ENCODE assay signal across 13 mouse cellular contexts in the genomic region with DNA sequence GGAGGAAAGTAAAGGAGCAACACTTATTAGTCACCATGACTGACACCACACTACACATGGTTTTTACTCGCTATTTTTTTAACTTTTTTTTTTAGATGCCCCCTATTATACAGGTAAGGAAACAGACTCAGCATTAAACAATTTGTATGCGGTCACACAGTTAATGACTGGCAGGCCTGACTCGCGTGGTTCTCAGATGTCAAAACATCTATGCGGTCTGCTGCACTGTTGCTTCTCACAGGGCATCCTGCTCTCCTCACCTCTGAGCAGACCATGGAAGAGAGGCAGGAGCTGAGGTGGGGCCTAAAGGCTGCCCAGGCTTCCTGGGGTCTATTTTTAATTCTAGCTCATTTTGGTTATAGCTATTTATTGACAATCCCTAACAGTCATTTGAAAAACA.
A peak's percentile ranks its signal among the peaks of the same experiment; 100 is the strongest.
DNase-seq lines count a peak whose midpoint lies in the region; ATAC-seq lines count a peak whose summit lies in the region.
"Had no signal": no experiment of that assay in that cellular context is flagged by ENCODE, and none has a peak within 500 bp of the region (broad histone marks: within the 10 kb centered on the region; RNA-seq: fewer than 3 reads in every experiment).

No protein-coding gene starts in this region.

- H3K27ac ChIP-seq in forebrain, embryonic 13.5 days = no peak overlapping the region
- H3K27ac ChIP-seq in forebrain, embryonic 16.5 days (ENCODE audit: low read length) = no peak overlapping the region
- no peak overlapping the region for H3K27ac ChIP-seq in kidney, embryonic 15.5 days

- H3K4me1 ChIP-seq in forebrain, embryonic 13.5 days = no peaks in the 10 kb centered on the region
- 0 out of 2 replicates have a peak, but pooled peaks cover 3% of the 10 kb centered on the region for H3K4me1 ChIP-seq in forebrain, embryonic 16.5 days (replicated peaks; ENCODE audit: control insufficient read depth, insufficient read depth, low read length)
- H3K4me1 ChIP-seq in kidney, embryonic 15.5 days = peaks cover 14% of the 10 kb centered on the region; the same call in 1 of the 2 replicates

- no peaks in the 10 kb centered on the region for H3K9me3 ChIP-seq in forebrain, embryonic 13.5 days (replicated peaks)
- no peaks in the 10 kb centered on the region for H3K9me3 ChIP-seq in forebrain, embryonic 16.5 days (ENCODE audit: control insufficient read depth, low read length)
- no peaks in the 10 kb centered on the region for H3K9me3 ChIP-seq in kidney, embryonic 15.5 days (replicated peaks)
- H3K9me3 ChIP-seq: G1E had no signal

- H3K4me2 ChIP-seq in forebrain, embryonic 13.5 days = no peak overlapping the region
- H3K4me2 ChIP-seq in forebrain, embryonic 16.5 days (ENCODE audit: low read length) = no peak overlapping the region
- H3K4me2 ChIP-seq in kidney, embryonic 15.5 days = no peak overlapping the region

- no peaks in the 10 kb centered on the region for H3K36me3 ChIP-seq in forebrain, embryonic 13.5 days (ENCODE audit: poor library complexity, severe bottlenecking)
- H3K36me3 ChIP-seq in forebrain, embryonic 16.5 days (ENCODE audit: control insufficient read depth, insufficient read depth) = no peaks in the 10 kb centered on the region
- no peaks in the 10 kb centered on the region for H3K36me3 ChIP-seq in kidney, embryonic 15.5 days

- H3K4me3 ChIP-seq in forebrain, embryonic 13.5 days = no peak overlapping the region
- H3K4me3 ChIP-seq in forebrain, embryonic 16.5 days (replicated peaks; ENCODE audit: low read length) = no peak overlapping the region
- H3K4me3 ChIP-seq in kidney, embryonic 15.5 days (replicated peaks) = no peak overlapping the region

- DNase-seq in cerebellum, postnatal 36 days = no peak
- peak; percentile 60 for DNase-seq in heart, adult 11 months
- DNase-seq in heart, postnatal 4 days = no peak
- DNase-seq in kidney, adult 11 months = no peak
- DNase-seq: adrenal gland, adult 8-10 months had no signal

- H3K9ac ChIP-seq in forebrain, embryonic 13.5 days = no peak overlapping the region
- H3K9ac ChIP-seq in forebrain, embryonic 16.5 days (replicated peaks; ENCODE audit: low read depth, low read length) = no peak overlapping the region
- no peak overlapping the region for H3K9ac ChIP-seq in kidney, embryonic 15.5 days
- H3K9ac ChIP-seq: forebrain, postnatal 0 days had no signal

- ATAC-seq in cerebellum, adult (ENCODE audit: insufficient number of reproducible peaks, low FRiP score, low TSS enrichment) = peak; percentile 17; the same call in 1 of the 2 replicates
- peak; percentile 13; the same call in 1 of the 2 replicates for ATAC-seq in forebrain, embryonic 13.5 days
- no peak for ATAC-seq in forebrain, embryonic 16.5 days
- peak; percentile 61; the same call in 1 of the 2 replicates for ATAC-seq in kidney, embryonic 15.5 days (replicated peaks; ENCODE audit: low FRiP score)
- ATAC-seq: forebrain, postnatal 0 days had no signal

- 72% methylated on average over 5 of the region's 5 CpGs for WGBS in forebrain, embryonic 13.5 days
- 71% methylated on average over 5 of the region's 5 CpGs for WGBS in forebrain, embryonic 16.5 days
- WGBS in kidney, embryonic 15.5 days = 49% methylated on average over 5 of the region's 5 CpGs

- no peaks in the 10 kb centered on the region for H3K27me3 ChIP-seq in forebrain, embryonic 13.5 days
- H3K27me3 ChIP-seq in forebrain, embryonic 16.5 days (replicated peaks; ENCODE audit: control insufficient read depth, insufficient read depth, low read length) = no peaks in the 10 kb centered on the region
- no peaks in the 10 kb centered on the region for H3K27me3 ChIP-seq in kidney, embryonic 15.5 days
- H3K27me3 ChIP-seq: CH12.LX, Patski had no signal
